Mouse (Mus musculus) CD4-positive, CD25-positive, alpha-beta regulatory T cell, adult 2 months (primary cell): ENCODE measurements around the gene Cyb561d2.
"Not testable (repeated sequence)": the region's sequence is repeated elsewhere in the genome, so short reads cannot be mapped to it uniquely, and the experiment has no call there.

ENCODE experiments used
- DNase-seq: peaks from one replicate; pipeline ENCODE4 v3.0.0-alpha.2; 2012; ENCODE audit warnings: low read depth, low spot score

Cyb561d2 gene

GRCm38 (mm10) chr9:107571534-107572326, 29.7 kb upstream of the Cyb561d2 start:
- DNase-seq: no peak

GRCm38 (mm10) chr9:107570845-107571244, 28.9 kb upstream of the Cyb561d2 start:
- DNase-seq: no peak

GRCm38 (mm10) chr9:107570016-107570415, 28.0 kb upstream of the Cyb561d2 start:
- no peak for DNase-seq

- DNase-seq: no peak
Observed at GRCm38 (mm10) chr9:107569270-107569669, 27.3 kb upstream of the Cyb561d2 start.

- DNase-seq: peak; percentile 88
Observed at GRCm38 (mm10) chr9:107568331-107569261, 26.6 kb upstream of the Cyb561d2 start.

- no peak for DNase-seq
Observed at GRCm38 (mm10) chr9:107567702-107568319, 25.8 kb upstream of the Cyb561d2 start, which contains the start of gene Hyal2. TSS of gene Hyal2 (plus strand) at chr9:107567945.

- no peak for DNase-seq
Observed at GRCm38 (mm10) chr9:107566855-107567254, 24.9 kb upstream of the Cyb561d2 start.

- DNase-seq: peak; percentile 85
Observed at GRCm38 (mm10) chr9:107566041-107566709, 24.2 kb upstream of the Cyb561d2 start.

DNA sequence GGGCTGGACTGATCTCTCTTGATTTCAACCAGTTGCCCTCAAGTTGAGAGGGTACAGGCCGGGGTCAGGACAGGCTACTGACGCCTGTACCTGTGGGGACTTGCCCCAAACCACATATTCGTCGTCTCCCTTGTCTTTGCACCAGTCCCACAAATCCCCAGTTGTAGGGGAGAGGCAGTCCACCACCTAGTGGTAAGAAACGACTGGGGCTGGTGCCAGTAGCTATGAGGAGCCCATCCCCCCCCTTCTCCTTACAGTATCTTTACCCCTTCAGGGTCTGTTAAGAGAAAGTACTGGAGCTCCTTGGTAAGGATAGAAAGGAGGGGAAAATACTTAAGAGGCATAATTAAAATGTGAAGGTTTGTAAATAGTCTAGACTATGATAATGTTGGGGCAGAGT, 23.6 kb upstream of the Cyb561d2 start:
- not testable (repeated sequence) for DNase-seq

- peak; percentile 94 for DNase-seq
Observed at GRCm38 (mm10) chr9:107563029-107563581, 21.1 kb upstream of the Cyb561d2 start, which contains the start of gene Tusc2. TSS of gene Tusc2 (plus strand) at chr9:107563255.

GRCm38 (mm10) chr9:107556346-107556745, 14.4 kb upstream of the Cyb561d2 start:
- DNase-seq: no peak

GRCm38 (mm10) chr9:107555701-107556100, 13.7 kb upstream of the Cyb561d2 start:
- no peak for DNase-seq

DNA sequence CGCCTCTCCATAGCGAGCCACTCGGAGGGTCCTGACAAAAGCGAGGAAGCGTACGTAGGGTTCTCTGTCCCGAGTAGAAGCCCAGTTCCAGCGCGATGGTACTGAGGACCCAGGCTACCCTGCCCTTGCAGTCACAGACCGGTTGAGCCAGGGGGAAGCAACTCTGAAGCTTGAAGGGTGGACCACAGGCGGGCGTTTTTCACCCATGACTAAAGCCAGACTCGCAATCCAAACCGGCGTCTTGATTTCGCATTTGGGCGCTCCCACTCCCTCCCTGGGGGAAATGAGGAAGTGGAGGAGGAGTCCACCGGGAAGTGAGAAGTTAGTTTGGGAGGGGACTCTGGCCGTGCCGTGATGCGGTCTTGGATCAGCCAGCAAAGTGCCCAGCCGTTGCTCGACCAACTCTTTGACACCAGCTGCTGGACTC, 13.1 kb upstream of the Cyb561d2 start:
- no peak for DNase-seq

GRCm38 (mm10) chr9:107554319-107554825, 12.4 kb upstream of the Cyb561d2 start:
- peak; percentile 100 for DNase-seq

- peak; percentile 60 for DNase-seq
Observed at GRCm38 (mm10) chr9:107553541-107554318, 11.7 kb upstream of the Cyb561d2 start.

DNA sequence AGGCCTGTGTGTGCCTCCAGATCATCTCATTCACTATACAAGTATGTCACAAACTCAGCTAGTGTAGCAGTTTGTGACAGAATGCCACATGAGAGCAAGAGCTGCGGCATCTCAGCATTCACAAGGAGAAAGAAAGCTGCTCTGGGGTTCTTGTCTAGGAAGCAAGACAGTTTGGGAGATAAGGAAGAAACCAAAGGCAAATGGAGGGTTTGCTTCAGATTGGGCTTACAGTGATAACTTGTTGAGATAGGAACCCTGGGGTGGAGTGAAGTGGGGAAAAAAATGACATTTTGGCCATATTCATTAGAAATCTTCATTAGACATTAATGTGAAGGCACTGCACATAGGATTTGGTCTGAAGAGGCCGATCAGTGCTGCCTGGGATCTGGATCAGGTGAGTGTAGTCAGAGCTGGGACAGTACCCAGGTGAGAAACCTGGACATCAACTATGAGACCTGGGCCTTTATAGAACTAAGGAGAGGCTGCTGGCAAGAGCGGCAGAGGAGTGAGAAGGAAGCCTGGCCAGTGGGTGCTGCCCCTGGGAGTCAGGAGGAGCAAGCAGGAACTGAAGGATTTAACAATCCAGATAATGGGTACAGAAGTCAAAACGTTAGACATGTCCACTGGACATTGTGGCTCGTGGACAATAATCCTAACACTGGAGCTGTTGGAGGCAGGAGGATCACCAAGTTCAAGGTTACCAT, 10.8 kb upstream of the Cyb561d2 start:
- no peak for DNase-seq

DNA sequence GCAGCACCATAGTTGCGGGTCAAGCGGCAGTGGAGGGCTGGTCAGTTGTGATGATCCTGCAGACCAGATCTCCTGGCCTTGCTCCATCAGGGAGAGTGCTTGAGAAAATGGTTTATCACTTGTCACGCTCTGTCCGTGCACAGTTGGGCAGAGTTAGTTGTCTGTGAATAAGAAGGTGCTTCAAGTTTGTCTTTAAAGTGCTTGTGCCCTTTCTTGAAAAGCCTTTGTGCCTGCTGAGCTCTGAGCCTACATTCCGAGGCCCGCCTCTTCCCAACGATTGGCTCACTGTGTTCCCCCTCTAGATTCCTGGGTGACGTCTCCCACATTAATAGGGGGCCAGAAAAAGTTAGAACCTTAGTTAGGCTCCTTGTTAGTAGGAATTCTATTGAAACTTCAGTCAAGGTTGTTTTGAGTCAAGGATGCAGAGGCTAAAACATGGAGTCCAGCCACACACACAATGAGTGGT, 9.9 kb upstream of the Cyb561d2 start:
- no peak for DNase-seq

- peak; percentile 87 for DNase-seq
Observed at GRCm38 (mm10) chr9:107551117-107551889, 9.3 kb upstream of the Cyb561d2 start, which contains the start of gene Rassf1. TSS of gene Rassf1 (plus strand) at chr9:107551555.
